ENCODE assay signal across 12 mouse cellular contexts in genomic region chr11:108948501-108948900, GRCm38 (mm10). TPM values are rescaled to one million over a fixed set of nuclear protein-coding genes. Genes with fewer than 3 reads are reported as not detected.
DNase-seq lines count a peak whose midpoint lies in the region; ATAC-seq lines count a peak whose summit lies in the region.
"Had no signal": no experiment of that assay in that cellular context is flagged by ENCODE, and none has a peak within 500 bp of the region (broad histone marks: within the 10 kb centered on the region; RNA-seq: fewer than 3 reads in every experiment).

No protein-coding gene starts in this region.

- intact Hi-C loops in gastrocnemius, postnatal 36 days (cut with DNase I): no loop called here

- 81% methylated on average over 7 of the region's 7 CpGs for WGBS in forebrain, embryonic 14.5 days
- WGBS in limb, embryonic 11.5 days: 64% methylated on average over 7 of the region's 7 CpGs
- WGBS in neural tube, embryonic 15.5 days: 88% methylated on average over 7 of the region's 7 CpGs

- no peaks in the 10 kb centered on the region for H3K4me1 ChIP-seq in forebrain, embryonic 14.5 days (ENCODE audit: control insufficient read depth, insufficient read depth, low read length)
- peaks cover 17% of the 10 kb centered on the region for H3K4me1 ChIP-seq in limb, embryonic 11.5 days (ENCODE audit: control insufficient read depth, insufficient read depth, low read length)
- 0 out of 2 replicates have a peak, but pooled peaks cover 8% of the 10 kb centered on the region for H3K4me1 ChIP-seq in neural tube, embryonic 15.5 days
- H3K4me1 ChIP-seq: kidney, embryonic 15.5 days had no signal

- peak; percentile 13 for DNase-seq in lung, postnatal 10 days
- no peak for DNase-seq in lung, postnatal 25 days (ENCODE audit: low spot score)
- DNase-seq in forebrain, embryonic 14.5 days (ENCODE audit: low spot score): no peak
- no peak for DNase-seq in limb, embryonic 11.5 days (ENCODE audit: low spot score)
- no peak for DNase-seq in layer of hippocampus, adult 9-11 months
- no peak for DNase-seq in gastrocnemius, postnatal 36 days
- DNase-seq: cerebellum, adult 11-12 months; heart, postnatal 10 days; liver; thymus, adult 18-20 months had no signal

- H3K27ac ChIP-seq in forebrain, embryonic 14.5 days (ENCODE audit: low read depth, low read length): peak overlapping the region; percentile 56; the same call in 1 of the 2 replicates
- peak overlapping the region; percentile 87 for H3K27ac ChIP-seq in limb, embryonic 11.5 days (replicated peaks; ENCODE audit: low read depth, low read length)
- 0 out of 2 replicates have a peak overlapping the region, but pooled peaks have one; percentile 23 for H3K27ac ChIP-seq in neural tube, embryonic 15.5 days (replicated peaks)
- H3K27ac ChIP-seq: kidney, embryonic 15.5 days had no signal

- peak overlapping the region; percentile 3; the same call in 1 of the 2 replicates for H3K9ac ChIP-seq in forebrain, embryonic 14.5 days (ENCODE audit: low read length)
- H3K9ac ChIP-seq in limb, embryonic 11.5 days (ENCODE audit: low read length): no peak overlapping the region
- H3K9ac ChIP-seq in neural tube, embryonic 15.5 days (replicated peaks): no peak overlapping the region
- H3K9ac ChIP-seq: kidney, embryonic 15.5 days had no signal

- H3K4me2 ChIP-seq in forebrain, embryonic 14.5 days (ENCODE audit: low read length): no peak overlapping the region
- no peak overlapping the region for H3K4me2 ChIP-seq in limb, embryonic 11.5 days (ENCODE audit: low read depth, severe bottlenecking)
- H3K4me2 ChIP-seq in neural tube, embryonic 15.5 days: no peak overlapping the region
- H3K4me2 ChIP-seq: kidney, embryonic 15.5 days had no signal

- H3K27me3 ChIP-seq in forebrain, embryonic 14.5 days (replicated peaks; ENCODE audit: control insufficient read depth, insufficient read depth, low read length): no peaks in the 10 kb centered on the region
- no peaks in the 10 kb centered on the region for H3K27me3 ChIP-seq in limb, embryonic 11.5 days (ENCODE audit: control insufficient read depth, insufficient read depth, low read length)
- H3K27me3 ChIP-seq in neural tube, embryonic 15.5 days (replicated peaks): no peaks in the 10 kb centered on the region
- H3K27me3 ChIP-seq: kidney, embryonic 15.5 days had no signal

- H3K36me3 ChIP-seq in forebrain, embryonic 14.5 days (ENCODE audit: control insufficient read depth, insufficient read depth, low read length): peaks cover 72% of the 10 kb centered on the region
- H3K36me3 ChIP-seq in limb, embryonic 11.5 days (ENCODE audit: control insufficient read depth, insufficient read depth, low read length): peaks cover 19% of the 10 kb centered on the region
- H3K36me3 ChIP-seq in neural tube, embryonic 15.5 days: peaks cover 63% of the 10 kb centered on the region

- H3K4me3 ChIP-seq in forebrain, embryonic 14.5 days (ENCODE audit: low read depth, low read length): no peak overlapping the region
- H3K4me3 ChIP-seq in limb, embryonic 11.5 days (ENCODE audit: low read depth, low read length): no peak overlapping the region
- no peak overlapping the region for H3K4me3 ChIP-seq in neural tube, embryonic 15.5 days (replicated peaks)
- H3K4me3 ChIP-seq: kidney, embryonic 15.5 days had no signal

- H3K9me3 ChIP-seq in forebrain, embryonic 14.5 days (replicated peaks; ENCODE audit: control insufficient read depth, low read length): no peaks in the 10 kb centered on the region
- no peaks in the 10 kb centered on the region for H3K9me3 ChIP-seq in limb, embryonic 11.5 days (ENCODE audit: control insufficient read depth, low read length)
- no peaks in the 10 kb centered on the region for H3K9me3 ChIP-seq in neural tube, embryonic 15.5 days (replicated peaks)
- H3K9me3 ChIP-seq: kidney, embryonic 15.5 days had no signal

- ATAC-seq in forebrain, embryonic 14.5 days: no peak
- 0 out of 2 replicates have a peak, but pooled peaks have one; percentile 18 for ATAC-seq in limb, embryonic 11.5 days (ENCODE audit: insufficient number of reproducible peaks, low FRiP score, low TSS enrichment, low read depth)
- ATAC-seq in neural tube, embryonic 15.5 days (ENCODE audit: low FRiP score): no peak

RNA-seq across cellular contexts. Expression of gene Axin2, which starts 28.4 kb away (rescaled TPM):
- polyA plus RNA-seq in forebrain, embryonic 14.5 days (2014; fragmentation: Nextera tagmentation; extraction: Ambion mirVana): 7.8 and 9.4 TPM in 2 replicates
- 15.4 and 15.8 TPM in 2 replicates for polyA plus RNA-seq in limb, embryonic 11.5 days (2014; fragmentation: Nextera tagmentation; extraction: Ambion mirVana)
- 6.1 and 6.3 TPM in 2 replicates for polyA plus RNA-seq in neural tube, embryonic 15.5 days (2015; fragmentation: Nextera tagmentation; extraction: Ambion mirVana)
- total RNA-seq in gastrocnemius, postnatal 36 days (2021): 10 to 100 TPM in 1 of 2 experiments, 1 to 10 TPM in 1; 7.0 to 15.0 TPM

Comparison
In these comparisons a context has a peak if more than half of its experiments do, and no peak if none do; other contexts are left out.
1. H3K27ac ChIP-seq: peak in every context shown above with its lines; median percentile 87 in limb, embryonic 11.5 days; 56 in forebrain, embryonic 14.5 days; 23 in neural tube, embryonic 15.5 days.